Mouse (Mus musculus) CD4-positive, CD25-positive, alpha-beta regulatory T cell, adult 4 months (primary cell): ENCODE data around the gene Scap. TPM values are rescaled to one million over a fixed set of nuclear protein-coding genes. Genes with fewer than 3 reads are reported as not detected.
A peak's percentile ranks its signal among the peaks of the same experiment; 100 is the strongest.
"Not testable (repeated sequence)": the region's sequence is repeated elsewhere in the genome, so short reads cannot be mapped to it uniquely, and the experiment has no call there.

Experiments used
- ATAC-seq: one replicate; pipeline ENCODE4 v1.8.0; 2017
- polyA plus RNA-seq, 2 experiments: library from polyadenylated mRNA; unstranded; fragments of 100-300 nt; shearing (Covaris generic); gene quantifications; one replicate each; pipeline ENCODE4 v1.2.1; 2017

Scap gene
- 10 to 100 TPM; 11.6 to 19.6 TPM for polyA plus RNA-seq

DNA sequence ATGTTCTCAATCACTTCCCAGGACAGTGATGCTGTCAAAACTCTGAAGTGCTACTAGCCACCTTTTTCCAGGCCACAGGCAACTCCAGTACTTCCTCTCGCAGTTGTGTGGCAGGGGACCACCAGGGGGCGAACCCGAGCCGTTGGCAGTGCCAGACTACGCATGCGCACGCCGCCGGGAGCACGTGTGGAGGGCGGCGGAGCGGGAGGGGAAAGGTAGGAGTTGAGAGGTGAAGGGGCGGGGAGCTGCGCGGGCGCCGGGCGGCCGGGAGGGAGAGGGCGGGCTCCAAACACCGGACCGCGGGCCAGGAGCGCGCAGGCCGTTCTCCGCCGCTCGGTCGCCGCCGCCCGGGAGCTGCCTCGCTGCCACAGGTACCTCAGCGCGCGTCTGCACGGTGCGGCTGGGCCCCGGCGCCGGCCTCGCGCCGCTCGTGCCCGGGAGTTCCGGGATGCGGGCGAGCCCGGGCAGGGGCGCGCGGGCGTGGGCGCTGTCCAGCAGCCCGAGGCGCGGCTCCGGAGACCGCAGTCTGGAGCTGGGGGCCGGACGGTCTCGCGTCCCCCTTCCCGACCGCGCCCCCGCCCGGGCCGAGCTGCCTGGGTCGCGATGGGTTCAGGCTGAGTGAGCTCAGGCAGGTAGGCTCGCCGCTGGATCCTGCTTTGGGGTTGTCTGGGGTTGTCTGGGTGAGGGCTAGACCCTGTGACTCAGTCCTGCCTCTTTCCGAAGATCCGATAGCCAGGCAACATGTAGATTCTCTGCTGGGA is at the start of gene Scap:
Gene Scap (plus strand): TSS at position 154 of the 761 bp plus-strand sequence.
- ATAC-seq: peak; percentile 81

DNA sequence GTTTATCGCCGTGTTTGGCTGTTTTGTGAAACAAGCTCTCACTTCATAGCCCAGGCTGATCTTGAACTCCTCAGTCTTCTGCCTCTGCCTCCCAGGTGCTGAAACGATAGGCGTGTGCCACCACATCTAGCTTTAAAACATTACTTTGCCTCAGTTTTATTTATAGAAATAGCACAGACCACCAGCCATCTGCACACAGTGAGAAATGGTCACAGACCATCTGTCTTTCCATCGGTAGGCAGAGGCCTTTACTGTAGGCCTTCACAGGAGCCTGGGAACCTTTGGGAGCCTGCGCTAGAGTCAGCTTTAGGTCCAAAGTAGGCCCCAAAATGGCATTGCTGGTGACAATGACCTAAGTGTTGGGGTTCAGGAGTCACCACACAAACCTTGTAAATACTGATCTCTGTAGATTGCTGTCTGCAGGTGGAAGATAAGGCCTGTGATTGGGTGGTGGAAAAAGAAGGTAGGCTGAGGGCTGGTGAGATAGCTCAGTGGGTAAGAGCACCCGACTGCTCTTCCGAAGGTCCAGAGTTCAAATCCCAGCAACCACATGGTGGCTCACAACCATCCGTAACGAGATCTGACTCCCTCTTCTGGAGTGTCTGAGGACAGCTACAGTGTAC is 48.9 kb upstream of the Scap start:
- no peak for ATAC-seq

DNA sequence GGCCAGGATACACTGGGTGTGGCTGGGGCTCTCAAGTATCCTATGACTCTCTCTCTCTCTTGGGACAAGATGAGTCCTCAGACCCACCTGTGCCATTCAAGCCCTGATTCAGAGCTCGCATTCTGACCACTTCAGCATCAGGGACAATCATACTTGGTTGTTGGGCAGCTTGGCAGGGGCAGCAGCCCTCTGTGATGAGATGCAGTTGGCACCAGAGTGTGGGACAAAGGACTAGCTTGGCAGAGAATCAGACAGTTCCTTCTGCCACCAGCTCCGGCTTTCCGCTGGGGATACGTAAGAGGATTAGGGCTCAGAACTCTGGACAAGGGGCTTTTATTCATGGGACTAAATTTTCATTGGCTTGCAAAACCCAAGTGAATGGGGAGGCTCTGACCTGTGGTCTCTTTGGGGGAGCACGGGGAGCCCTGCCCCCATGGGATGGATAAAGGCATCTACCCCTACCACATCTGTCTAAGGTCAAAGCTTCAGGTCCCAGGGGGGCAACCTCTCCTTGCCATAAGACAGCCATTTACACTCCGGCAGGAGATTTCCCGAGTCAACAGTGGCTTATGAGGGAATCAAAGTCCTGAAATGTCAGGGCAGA is 45.7 kb upstream of the Scap start:
- no peak for ATAC-seq

DNA sequence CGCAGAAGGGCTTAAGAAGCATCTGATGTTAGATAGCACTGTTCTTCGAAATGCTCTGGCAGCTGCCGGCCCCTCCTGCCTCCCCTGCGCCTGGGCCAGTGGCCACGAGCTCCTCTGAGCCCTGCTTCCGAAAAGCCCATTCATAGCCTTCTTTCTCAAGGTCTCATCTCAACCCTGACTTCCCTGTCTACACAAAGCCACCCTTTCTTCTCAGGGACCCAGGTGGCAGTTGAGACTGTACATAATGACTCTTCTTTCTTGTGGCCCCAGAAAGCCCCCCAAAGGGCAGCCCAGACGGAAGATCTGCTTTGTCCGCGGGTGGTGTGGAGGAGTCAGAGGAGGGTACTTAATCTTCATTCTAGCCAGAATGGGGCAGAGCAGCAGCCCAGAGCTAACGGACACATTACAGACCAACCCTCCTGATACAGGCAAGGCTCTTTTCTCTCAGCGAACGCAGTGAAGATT is 39.8 kb upstream of the Scap start:
- ATAC-seq: no peak

DNA sequence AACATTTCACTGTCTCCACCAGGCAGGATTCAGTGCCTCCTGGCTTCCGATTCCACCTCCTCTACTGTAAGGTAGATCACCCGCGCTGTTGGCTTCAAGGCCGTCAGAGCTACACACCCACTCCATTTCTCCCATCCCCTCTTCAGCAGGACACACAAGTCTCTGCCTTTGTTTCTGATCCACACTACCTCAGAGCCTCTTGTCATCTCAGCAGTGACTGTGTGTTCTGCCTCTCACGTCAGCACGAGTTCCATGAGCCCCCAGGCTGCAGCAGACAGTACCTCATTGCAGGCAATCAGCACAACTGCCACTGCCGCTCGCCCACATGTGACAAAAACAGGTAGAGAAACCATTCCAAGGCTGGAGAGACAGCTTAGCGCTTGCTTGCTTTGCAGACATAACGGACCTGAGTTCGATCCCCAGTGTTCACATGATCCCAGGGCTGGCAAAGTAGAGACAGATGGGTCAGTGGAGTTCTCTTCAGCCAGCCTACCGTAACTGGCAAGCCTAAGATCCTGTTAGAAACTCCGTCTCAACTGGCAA is 39.1 kb upstream of the Scap start:
- no peak for ATAC-seq

DNA sequence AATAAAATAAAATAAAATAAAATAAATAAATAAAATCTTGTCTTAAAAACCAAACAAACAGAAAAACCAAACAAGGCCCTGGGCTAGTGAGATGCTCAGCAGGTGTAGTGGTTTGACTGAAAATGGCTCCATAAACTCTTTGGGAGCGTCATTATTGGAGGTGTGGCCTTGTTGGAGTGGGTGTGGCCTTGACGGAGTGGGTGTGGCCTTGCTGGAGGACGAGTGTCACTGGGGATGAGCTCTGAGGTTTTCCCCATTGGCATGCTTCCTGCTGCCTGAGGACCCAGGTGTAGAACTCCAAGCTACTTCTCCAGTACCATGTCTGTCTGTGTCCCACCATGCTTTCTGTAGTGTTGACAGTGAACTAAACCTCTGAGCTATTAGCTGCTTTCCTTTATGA is 38.3 kb upstream of the Scap start:
- no peak for ATAC-seq

DNA sequence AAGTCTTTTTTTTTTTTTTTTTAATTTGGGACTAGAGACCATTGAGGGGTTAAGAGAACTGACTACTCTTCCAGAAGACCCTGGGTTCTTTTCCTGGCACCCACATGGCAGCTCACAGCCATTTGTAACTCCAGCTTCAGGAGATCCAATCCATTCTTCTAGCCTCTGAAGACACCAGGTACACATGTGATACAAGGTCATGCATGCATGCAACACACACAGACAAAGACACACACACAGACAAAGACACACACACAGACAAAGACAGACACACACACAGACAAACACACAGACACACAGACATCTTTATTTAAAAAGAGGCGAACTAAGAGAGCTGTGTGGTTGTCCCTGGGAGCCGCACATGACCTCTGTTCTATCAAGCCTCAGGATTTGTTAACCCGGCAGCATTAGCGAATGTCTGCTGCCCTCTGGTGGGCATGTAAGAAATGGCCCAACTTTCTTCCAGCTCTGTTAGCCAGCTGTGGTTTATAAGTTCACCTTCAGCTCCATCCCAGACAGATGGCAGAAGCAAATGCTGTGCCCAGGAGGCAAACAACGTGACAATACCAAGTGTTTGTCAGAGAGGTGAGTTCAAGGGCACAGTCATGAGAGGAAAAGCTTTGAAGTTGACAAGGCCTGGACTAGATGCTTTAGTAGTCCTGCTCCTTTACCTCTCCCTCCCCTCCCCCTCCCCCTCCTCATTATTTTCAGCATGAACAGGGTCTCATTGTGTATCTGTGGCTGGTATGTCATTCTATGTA is 36.0 kb upstream of the Scap start:
- ATAC-seq: peak; percentile 75

DNA sequence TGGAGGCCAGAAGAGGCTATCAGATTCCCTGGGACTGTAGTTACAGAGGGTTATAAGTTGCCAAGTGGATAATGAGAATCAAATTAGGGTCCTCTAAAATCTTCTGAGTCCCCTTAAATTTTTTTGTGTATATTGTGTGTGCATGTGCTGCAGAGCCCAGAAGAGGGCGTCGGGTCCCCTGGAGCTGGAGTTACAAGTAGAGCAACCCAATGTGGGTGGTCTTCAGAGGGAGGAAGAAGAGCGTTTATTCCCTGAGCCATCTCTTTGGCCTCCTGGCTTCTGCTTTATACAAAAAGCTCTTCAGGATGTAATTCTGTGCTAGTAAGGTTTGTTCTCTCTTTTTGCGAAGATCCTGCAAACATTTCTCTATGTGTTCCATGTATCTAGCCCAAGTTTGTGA is 28.6 kb upstream of the Scap start:
- ATAC-seq: peak; percentile 12

DNA sequence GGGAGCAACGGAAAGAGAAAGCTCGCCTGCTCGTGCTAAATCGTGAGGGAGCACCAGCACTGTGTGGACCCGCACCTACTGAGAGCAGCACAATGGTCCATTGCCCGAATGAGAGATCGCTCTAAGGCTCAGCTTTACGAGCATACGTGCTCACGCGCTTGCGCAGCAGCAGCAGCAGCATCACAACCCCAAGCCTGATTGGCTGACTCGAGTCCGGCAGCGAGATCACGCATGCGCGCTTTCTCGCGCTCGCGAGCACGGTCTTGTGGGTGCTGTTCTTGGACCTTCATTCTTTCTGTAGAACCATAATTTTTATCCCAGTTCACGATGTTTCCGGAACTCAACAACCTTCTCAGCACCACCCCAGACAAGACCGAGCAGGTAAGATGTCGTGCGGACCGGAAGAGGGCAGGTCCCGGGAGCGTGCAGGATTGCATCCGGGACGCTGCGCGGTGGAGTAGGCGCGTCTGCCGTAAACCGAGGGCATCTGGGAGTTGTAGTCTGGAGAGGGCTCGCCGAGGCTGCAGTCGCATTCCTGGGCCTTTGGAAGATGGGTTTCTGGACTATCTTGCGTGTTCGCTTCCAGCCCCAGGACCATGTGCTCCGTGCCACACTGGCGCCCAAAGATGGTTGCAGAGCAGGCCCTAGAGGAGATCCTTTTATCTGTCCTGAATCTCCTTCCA is 28.0 kb upstream of the Scap start, which contains the start of gene Elp6:
Gene Elp6 (plus strand): TSS at position 205 of the 683 bp plus-strand sequence.
- ATAC-seq: peak; percentile 97

DNA sequence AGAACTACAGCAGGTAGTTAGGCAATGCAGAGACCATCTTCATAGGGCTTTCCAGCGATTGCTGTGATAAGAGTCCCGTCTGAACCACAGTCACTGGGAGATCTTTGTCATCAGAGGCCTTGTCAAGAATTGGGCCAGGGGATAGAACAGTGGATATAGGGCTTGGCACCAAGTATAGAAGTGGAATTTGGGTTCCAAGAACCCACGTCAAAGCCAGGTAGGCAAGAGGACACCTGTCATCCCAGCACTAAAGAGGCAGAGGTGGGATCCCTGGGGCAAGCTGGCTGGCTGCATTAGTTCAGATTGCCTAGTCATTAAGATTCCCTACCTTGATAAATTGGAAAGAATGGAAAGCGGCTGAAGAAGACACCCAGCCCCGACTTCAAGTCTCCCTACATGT is 26.7 kb upstream of the Scap start:
- ATAC-seq: no peak

DNA sequence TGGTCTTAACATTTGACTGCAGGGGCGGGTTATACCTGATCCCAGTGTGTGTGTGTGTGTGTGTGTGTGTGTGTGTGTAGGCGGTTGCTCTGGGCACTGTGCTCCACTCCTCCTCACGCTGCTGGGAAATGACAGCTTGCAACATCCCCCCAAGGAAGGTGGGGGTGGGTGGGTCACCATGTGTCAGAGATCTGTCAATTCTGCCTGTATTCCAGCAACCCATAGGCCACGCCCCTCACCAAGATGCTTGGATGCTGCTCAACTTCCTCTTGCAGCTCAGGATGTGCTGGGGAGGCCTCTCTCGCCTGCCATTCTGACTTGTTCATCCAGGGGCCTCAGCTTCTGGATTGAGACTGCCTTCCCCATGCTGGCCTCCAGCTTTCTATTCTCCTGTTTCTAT is 18.4 kb upstream of the Scap start:
- ATAC-seq: no peak

DNA sequence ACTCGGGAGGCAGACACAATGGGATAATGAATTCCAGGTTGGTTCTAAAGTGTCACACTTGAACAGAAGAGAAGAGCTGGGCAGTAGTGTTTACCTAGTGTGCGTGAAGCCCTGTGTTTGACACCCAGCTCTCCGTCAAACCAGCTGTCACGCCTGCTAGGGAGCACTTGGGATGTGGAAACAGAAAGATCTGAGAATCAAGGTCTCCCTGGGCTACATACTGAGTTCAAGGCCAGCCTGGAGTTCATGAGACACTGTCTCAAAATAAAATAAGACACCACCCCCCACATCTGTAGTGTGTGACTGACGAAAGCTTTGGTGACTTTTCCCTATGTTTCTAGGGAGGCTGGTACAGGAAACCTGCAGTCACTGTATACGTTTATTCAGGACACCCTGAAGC is 17.7 kb upstream of the Scap start:
- ATAC-seq: no peak

DNA sequence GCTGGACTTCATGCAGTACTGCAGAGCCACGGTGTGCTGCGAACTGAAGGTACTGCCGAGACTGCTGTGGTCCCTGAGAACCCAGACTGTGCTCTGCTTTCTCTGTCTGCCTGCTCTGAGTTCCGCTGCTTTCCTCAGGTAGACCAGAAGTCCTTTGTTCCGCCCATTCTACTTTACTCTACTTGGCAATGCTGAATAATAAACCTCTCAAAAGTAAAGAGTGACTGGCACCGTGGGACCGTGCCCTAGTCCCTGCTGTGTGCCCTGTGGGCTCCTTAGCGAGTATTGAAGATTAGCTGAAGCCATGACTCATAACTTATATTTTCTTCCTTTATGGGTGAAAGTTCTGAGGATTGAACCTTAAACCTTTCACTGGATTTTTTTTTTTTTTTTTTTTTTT is 17.2 kb upstream of the Scap start:
- ATAC-seq: no peak

DNA sequence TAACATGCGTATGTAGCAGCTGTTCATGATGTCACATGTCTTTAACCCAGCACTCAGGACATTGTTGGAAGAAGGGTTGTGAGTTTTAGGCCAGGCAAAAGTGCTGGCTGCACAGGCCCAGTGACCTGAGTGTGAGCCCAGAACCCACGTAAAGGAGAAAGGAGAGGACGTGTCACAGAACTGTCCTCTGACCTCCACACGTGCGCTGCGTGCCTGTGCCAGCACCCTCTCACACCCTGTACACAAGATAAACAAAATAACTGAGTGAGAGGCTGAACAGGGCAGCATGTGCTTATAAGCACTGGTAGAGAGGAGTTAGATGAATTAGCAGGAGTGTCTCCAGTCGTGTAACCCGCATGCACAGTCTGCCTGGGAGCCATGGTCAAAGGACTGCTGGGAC is 16.6 kb upstream of the Scap start:
- no peak for ATAC-seq

DNA sequence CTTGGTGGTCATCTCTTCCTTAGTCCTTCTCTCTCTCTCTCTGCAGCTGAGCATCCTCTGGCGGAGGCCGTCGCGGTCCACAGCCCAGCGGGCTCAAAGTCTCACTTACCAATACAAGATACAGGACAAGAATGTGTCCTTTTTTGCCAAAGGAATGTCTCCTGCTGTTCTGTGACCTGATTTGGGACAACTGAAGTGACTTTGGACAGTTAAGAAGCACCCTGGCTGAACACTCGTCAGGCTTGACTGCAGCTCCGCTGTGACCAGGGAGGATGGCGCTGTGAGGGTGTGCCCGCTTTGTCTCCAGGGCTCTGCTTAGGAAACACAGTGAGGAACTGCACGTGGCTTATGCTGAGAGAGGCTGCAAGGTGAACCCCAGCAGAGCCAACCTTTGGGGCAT is 12.3 kb upstream of the Scap start:
- no peak for ATAC-seq

DNA sequence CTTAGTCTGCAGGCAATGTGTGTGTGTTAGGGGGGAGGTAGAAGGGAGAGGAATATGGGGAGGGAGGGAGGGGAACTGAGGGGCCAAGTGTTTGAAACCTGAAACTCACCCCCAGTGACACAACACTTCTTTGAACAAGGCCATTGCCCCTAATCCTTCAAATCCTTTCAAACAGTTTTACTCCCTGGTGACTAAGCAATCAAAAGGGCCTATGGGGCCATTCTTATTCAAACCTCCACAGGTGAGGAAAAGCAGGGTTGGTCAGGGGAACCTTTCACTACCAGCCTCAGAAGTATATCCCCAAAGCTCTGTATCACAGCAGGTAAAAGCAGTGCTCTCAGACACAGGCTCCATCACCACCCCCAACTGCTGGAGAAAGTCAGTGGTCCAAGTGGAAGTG is 10.1 kb upstream of the Scap start:
- no peak for ATAC-seq

DNA sequence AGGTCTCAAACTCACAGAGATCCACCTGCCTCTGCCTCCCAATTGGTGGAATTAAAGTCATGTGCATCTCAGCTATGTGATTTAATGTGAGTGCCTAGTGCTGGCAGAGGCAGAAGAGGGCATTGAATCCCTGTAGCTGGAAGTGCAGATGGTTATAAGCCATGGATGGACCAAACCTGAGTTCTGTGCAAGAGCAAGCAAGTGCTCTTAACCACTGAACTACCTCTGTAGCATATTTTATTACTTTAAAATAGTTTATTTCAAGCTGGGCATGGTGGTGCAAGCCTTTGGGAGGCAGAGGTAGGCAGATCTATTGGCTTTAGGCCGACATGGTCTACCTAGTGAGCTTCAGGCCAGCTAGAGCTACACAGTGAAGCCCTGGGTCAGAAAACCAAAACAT is 8.9 kb upstream of the Scap start:
- ATAC-seq: no peak

DNA sequence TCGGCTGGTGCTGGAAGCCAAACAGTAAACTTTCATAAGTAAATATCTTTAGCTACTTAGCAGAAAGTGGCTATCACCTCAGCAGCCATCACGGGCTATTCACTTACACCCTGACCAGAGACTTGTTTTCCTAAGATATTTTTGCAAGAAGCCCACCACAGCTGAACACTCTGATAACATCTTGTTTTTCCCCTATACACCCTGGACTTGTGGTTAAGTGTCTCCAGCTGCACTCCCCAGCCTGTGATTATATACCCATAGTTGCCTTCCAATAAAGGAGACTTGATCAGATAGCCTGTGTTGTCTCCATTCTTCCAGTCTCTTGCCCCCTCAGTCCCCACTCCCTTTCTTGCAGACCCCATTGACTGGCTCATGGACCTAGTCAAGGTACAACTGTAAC is 4.9 kb upstream of the Scap start:
- no peak for ATAC-seq

DNA sequence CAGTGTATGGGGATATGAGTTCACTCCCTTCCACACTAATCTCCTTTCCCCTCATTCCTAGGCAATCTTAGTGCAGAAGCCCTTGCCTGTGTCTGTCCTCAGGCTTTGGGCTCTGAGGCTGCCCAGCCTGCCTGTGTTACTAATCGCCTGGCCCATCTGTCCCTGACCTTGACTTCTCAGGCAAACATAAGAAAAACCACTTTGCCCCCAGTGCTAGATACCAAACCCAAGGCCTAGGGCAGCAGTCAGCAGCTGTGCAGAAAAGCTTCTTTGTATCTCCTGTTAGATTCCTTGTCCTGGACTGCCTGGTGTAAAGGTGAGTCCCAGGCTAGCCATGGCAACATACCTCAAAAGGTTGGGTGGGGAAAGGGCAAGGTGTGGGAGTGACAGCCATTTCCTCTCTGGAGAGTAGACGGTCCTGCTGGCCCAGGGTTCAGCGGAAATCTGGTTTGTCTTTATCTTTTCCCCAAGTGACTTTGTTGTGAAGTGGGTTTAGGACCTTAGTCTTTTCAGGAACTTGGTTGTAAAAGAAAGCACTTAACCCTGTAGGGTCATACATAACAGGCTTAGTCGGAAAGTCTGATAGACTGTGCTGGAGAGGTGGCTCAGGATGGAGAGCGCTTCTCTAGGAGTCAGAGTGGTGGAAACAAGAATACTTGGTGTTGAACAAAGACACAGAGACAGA is 4.0 kb upstream of the Scap start:
- ATAC-seq: peak; percentile 19

DNA sequence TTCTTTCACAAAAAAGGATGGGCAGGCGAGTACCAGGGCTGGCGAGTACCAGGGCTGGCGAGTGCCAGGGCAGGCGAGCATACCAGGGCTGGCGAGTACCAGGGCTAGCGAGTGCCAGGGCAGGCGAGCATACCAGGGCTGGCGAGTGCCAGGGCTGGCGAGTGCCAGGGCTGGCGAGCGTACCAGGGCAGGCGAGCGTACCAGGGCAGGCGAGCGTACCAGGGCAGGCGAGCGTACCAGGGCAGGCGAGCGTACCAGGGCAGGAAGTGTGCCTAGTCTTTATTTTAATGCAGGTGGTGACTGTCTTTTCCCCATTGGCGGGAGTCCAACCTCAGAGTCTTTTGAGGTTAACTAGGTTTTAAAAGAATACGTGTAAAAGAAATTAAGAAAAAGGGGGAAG is 3.4 kb upstream of the Scap start:
- peak; percentile 53 for ATAC-seq

DNA sequence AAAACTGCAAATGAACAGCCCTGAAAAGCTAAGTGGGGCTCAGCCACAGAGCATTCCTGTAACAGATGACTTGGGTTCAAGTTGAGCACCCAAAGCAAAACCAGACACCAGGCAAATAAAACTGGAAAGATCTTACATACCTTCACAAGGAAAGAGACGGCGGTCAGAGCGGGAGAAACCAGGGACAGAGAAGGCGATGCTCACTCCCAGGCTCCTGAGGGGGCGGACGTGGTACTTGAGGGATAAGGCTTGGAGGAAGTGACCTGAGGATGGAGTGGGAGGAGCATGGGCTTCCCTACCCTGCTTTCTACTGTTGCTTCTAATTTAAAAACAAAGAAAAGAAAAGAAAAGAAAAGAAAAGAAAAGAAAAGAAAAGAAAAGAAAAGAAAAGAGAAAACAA is 2.7 kb upstream of the Scap start:
- ATAC-seq: no peak

DNA sequence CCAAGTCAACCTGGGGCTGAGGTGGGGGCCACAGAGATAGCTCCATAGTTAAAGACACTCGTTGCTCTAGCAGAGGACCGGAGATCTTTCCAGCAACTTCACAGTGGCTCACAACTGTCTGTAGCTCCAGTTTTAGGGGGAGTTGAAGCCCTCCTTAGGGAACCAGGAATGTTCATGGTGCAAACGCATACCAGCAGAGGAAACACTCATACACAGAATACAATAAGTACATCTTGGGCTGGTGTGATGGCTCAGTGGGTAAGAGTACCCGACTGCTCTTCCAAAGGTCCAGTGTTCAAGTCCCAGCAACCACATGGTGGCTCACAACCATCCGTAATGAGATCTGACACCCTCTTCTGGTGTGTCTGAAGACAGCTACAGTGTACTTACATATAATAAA is 2.2 kb upstream of the Scap start:
- ATAC-seq: not testable (repeated sequence)
